Mouse (Mus musculus) right cerebral cortex, postnatal 25 days (tissue): ENCODE results near the gene Alg5.

Source experiments
- DNase-seq: peaks from one replicate; pipeline ENCODE4 v3.0.0; 2022

Alg5 gene

GRCm38 (mm10) chr3:54797211-54797610, 61.9 kb downstream of the Alg5 start:
- peak; percentile 43 for DNase-seq
